Mouse (Mus musculus) heart, embryonic 12.5 days (tissue): ENCODE measurements around the gene Olfr902. TPM values are rescaled to one million over a fixed set of nuclear protein-coding genes. Genes with fewer than 3 reads are reported as not detected.

Experiments
- polyA plus RNA-seq: library from polyadenylated mRNA; unstranded; fragments of >200 nt; fragmentation: Nextera tagmentation; extraction: Ambion mirVana; gene quantifications from 2 replicates; pipeline ENCODE4 v1.2.1, GENCODE M21; 2016

The Olfr902 gene
- polyA plus RNA-seq, 1 experiment from 2014 or later = not detected

Other genes with a start within 250 kb of the Olfr902 start
- gene Olfr893, start 239.3 kb upstream of the Olfr902 start, polyA plus RNA-seq = not detected in 2 replicates
- gene Olfr894, start 229.6 kb upstream of the Olfr902 start, polyA plus RNA-seq = not detected in 2 replicates
- gene Olfr143, start 194.9 kb upstream of the Olfr902 start, polyA plus RNA-seq = not detected in 2 replicates
- not detected in 2 replicates for gene Olfr895, start 179.8 kb upstream of the Olfr902 start, polyA plus RNA-seq
- not detected in 2 replicates for gene Olfr896-ps1, start 156.5 kb upstream of the Olfr902 start, polyA plus RNA-seq
- not detected in 2 replicates for gene Olfr25, start 118.6 kb upstream of the Olfr902 start, polyA plus RNA-seq
- not detected in 2 replicates for gene Olfr898, start 99.2 kb upstream of the Olfr902 start, polyA plus RNA-seq
- not detected in 2 replicates for gene Olfr250, start 80.8 kb upstream of the Olfr902 start, polyA plus RNA-seq
- not detected in 2 replicates for gene Olfr251, start 70.6 kb upstream of the Olfr902 start, polyA plus RNA-seq
- gene Olfr147, start 46.0 kb upstream of the Olfr902 start, polyA plus RNA-seq = not detected in 2 replicates
- gene Olfr901, start 18.2 kb upstream of the Olfr902 start, polyA plus RNA-seq = not detected in 2 replicates
- not detected in 2 replicates for gene Olfr904, start 15.5 kb downstream of the Olfr902 start, polyA plus RNA-seq
- gene Olfr905, start 23.5 kb downstream of the Olfr902 start, polyA plus RNA-seq = not detected in 2 replicates
- not detected in 2 replicates for gene Olfr906, start 39.4 kb downstream of the Olfr902 start, polyA plus RNA-seq
- gene Olfr907, start 48.1 kb downstream of the Olfr902 start, polyA plus RNA-seq = not detected in 2 replicates
- not detected in 2 replicates for gene Olfr911-ps1, start 73.9 kb downstream of the Olfr902 start, polyA plus RNA-seq
- not detected in 2 replicates for gene Olfr910, start 90.2 kb downstream of the Olfr902 start, polyA plus RNA-seq
- gene Olfr912, start 132.5 kb downstream of the Olfr902 start, polyA plus RNA-seq = not detected in 2 replicates
- not detected in 2 replicates for gene Olfr913, start 145.1 kb downstream of the Olfr902 start, polyA plus RNA-seq
- not detected in 2 replicates for gene Olfr914, start 157.4 kb downstream of the Olfr902 start, polyA plus RNA-seq
- not detected in 2 replicates for gene Olfr916, start 212.2 kb downstream of the Olfr902 start, polyA plus RNA-seq
- not detected in 2 replicates for gene Olfr917, start 218.2 kb downstream of the Olfr902 start, polyA plus RNA-seq
- gene Olfr918, start 226.9 kb downstream of the Olfr902 start, polyA plus RNA-seq = not detected in 2 replicates